ENCODE assay signal across 8 mouse cellular contexts in genomic region chr4:118437829-118438253, GRCm38 (mm10). TPM values are rescaled to one million over a fixed set of nuclear protein-coding genes. Genes with fewer than 3 reads are reported as not detected.
A peak's percentile ranks its signal among the peaks of the same experiment; 100 is the strongest.
DNase-seq lines count a peak whose midpoint lies in the region; ATAC-seq lines count a peak whose summit lies in the region.

No protein-coding gene starts in this region.

- peaks cover 36% of the 10 kb centered on the region for H3K4me1 ChIP-seq in hindbrain, embryonic 12.5 days
- peaks cover 38% of the 10 kb centered on the region for H3K4me1 ChIP-seq in liver, embryonic 16.5 days (ENCODE audit: control insufficient read depth, low read depth, low read length)

- peaks cover 14% of the 10 kb centered on the region for H3K36me3 ChIP-seq in hindbrain, embryonic 12.5 days
- H3K36me3 ChIP-seq in liver, embryonic 16.5 days (ENCODE audit: control insufficient read depth, insufficient read depth), result peaks cover 28% of the 10 kb centered on the region

- peak overlapping the region; percentile 99 for H3K4me2 ChIP-seq in hindbrain, embryonic 12.5 days (replicated peaks)
- H3K4me2 ChIP-seq in liver, embryonic 16.5 days (ENCODE audit: low read depth, low read length), result peak overlapping the region; percentile 89

- peak; percentile 53 for ATAC-seq in erythroblast, adult 5-6 weeks (replicated peaks; ENCODE audit: low FRiP score, poor library complexity, severe bottlenecking)
- ATAC-seq in hindbrain, embryonic 12.5 days (ENCODE audit: low FRiP score), result peak; percentile 47
- ATAC-seq in liver, embryonic 16.5 days (ENCODE audit: low read depth), result no peak

- H3K4me3 ChIP-seq in hindbrain, embryonic 12.5 days, result peak overlapping the region; percentile 71
- H3K4me3 ChIP-seq in liver, embryonic 16.5 days (ENCODE audit: low read depth, low read length), result peak overlapping the region; percentile 90

- DNase-seq in layer of hippocampus, postnatal 10 days (ENCODE audit: low spot score in 2 of 2), result peak; percentile 33 to 36
- DNase-seq in layer of hippocampus, postnatal 25 days (ENCODE audit: extremely low spot score in 1 of 2, low spot score in 1 of 2), result no peak
- peak; percentile 62 for DNase-seq in retina, postnatal 1 day
- no peak for DNase-seq in left cerebral cortex, adult 8-10 months (ENCODE audit: low spot score in 2 of 2)
- no peak for DNase-seq in gastrocnemius, adult 8-10 months (ENCODE audit: low spot score in 2 of 2)

- 9% methylated on average over 12 of the region's 12 CpGs for WGBS in hindbrain, embryonic 12.5 days
- 9% methylated on average over 12 of the region's 12 CpGs for WGBS in liver, embryonic 16.5 days (ENCODE audit: insufficient replicate concordance)

- peak overlapping the region; percentile 65 for H3K9ac ChIP-seq in hindbrain, embryonic 12.5 days
- peak overlapping the region; percentile 91 for H3K9ac ChIP-seq in liver, embryonic 16.5 days (ENCODE audit: low read depth, low read length)

- no peaks in the 10 kb centered on the region for H3K27me3 ChIP-seq in hindbrain, embryonic 12.5 days
- no peaks in the 10 kb centered on the region for H3K27me3 ChIP-seq in liver, embryonic 16.5 days (ENCODE audit: control insufficient read depth, insufficient read depth, low read depth, low read length)

- H3K9me3 ChIP-seq in hindbrain, embryonic 12.5 days (replicated peaks), result no peaks in the 10 kb centered on the region
- no peaks in the 10 kb centered on the region for H3K9me3 ChIP-seq in liver, embryonic 16.5 days (replicated peaks; ENCODE audit: control insufficient read depth, low read length)

- peak overlapping the region; percentile 88 for H3K27ac ChIP-seq in hindbrain, embryonic 12.5 days
- H3K27ac ChIP-seq in liver, embryonic 16.5 days (ENCODE audit: low read length), result peak overlapping the region; percentile 91

RNA-seq across cellular contexts. Expression of gene Cdc20, which starts 0.7 kb away (rescaled TPM):
- total RNA-seq in layer of hippocampus, postnatal 10 days (2021), result 1 to 10 TPM; 5.0 to 6.3 TPM
- total RNA-seq in layer of hippocampus, postnatal 25 days (2021), result 1 to 10 TPM; 1.1 to 1.5 TPM
- 25.1 and 32.5 TPM in 2 replicates for total RNA-seq in erythroblast, adult 5-6 weeks (2015; ENCODE audit: low replicate concordance)
- 30.8 and 46.6 TPM in 2 replicates for total RNA-seq in erythroblast, adult 5-6 weeks (2017; ENCODE audit: low replicate concordance)
- polyA plus RNA-seq in hindbrain, embryonic 12.5 days (2016; fragmentation: Nextera tagmentation; extraction: Ambion mirVana), result 151 and 168 TPM in 2 replicates
- polyA plus RNA-seq in liver, embryonic 16.5 days (2015; fragmentation: Nextera tagmentation; extraction: Ambion mirVana), result 149 and 164 TPM in 2 replicates
- 1 to 10 TPM in 3 of 4 experiments, under 1 TPM in 1; 0.82 to 2.2 (median 1.1) TPM for total RNA-seq in left cerebral cortex, adult 8-10 months (2022)
- under 1 TPM in 1 of 4 experiments, not detected in 3; 0.20 TPM for total RNA-seq in gastrocnemius, adult 8-10 months (2022)

RNA-seq across cellular contexts. Expression of gene Elovl1, which starts 9.9 kb away (rescaled TPM):
- 10 to 100 TPM; 16.4 to 17.7 TPM for total RNA-seq in layer of hippocampus, postnatal 10 days (2021)
- total RNA-seq in layer of hippocampus, postnatal 25 days (2021), result 10 to 100 TPM; 29.5 to 30.3 TPM
- 15.2 and 35.9 TPM in 2 replicates for total RNA-seq in erythroblast, adult 5-6 weeks (2015; ENCODE audit: low replicate concordance)
- total RNA-seq in erythroblast, adult 5-6 weeks (2017; ENCODE audit: low replicate concordance), result 21.7 and 22.0 TPM in 2 replicates
- polyA plus RNA-seq in hindbrain, embryonic 12.5 days (2016; fragmentation: Nextera tagmentation; extraction: Ambion mirVana), result 38.6 and 41.7 TPM in 2 replicates
- polyA plus RNA-seq in liver, embryonic 16.5 days (2015; fragmentation: Nextera tagmentation; extraction: Ambion mirVana), result 79.5 and 85.1 TPM in 2 replicates
- total RNA-seq in left cerebral cortex, adult 8-10 months (2022), result 10 to 100 TPM; 16.2 to 26.7 (median 21.1) TPM
- 1 to 10 TPM; 2.9 to 5.7 (median 4.3) TPM for total RNA-seq in gastrocnemius, adult 8-10 months (2022)

RNA-seq across cellular contexts. Expression of gene Mpl, which starts 19.5 kb away (rescaled TPM):
- total RNA-seq in layer of hippocampus, postnatal 10 days (2021), result under 1 TPM in 1 of 2 experiments, not detected in 1; 0.16 TPM
- total RNA-seq in layer of hippocampus, postnatal 25 days (2021), result under 1 TPM in 1 of 2 experiments, not detected in 1; 0.34 TPM
- total RNA-seq in erythroblast, adult 5-6 weeks (2015; ENCODE audit: low replicate concordance), result 3.6 TPM in 1 of 2 replicates, not detected in the other
- total RNA-seq in erythroblast, adult 5-6 weeks (2017; ENCODE audit: low replicate concordance), result 1.1 TPM in 1 of 2 replicates, not detected in the other
- polyA plus RNA-seq in hindbrain, embryonic 12.5 days (2016; fragmentation: Nextera tagmentation; extraction: Ambion mirVana), result 0.53 and 0.56 TPM in 2 replicates
- 6.1 and 7.3 TPM in 2 replicates for polyA plus RNA-seq in liver, embryonic 16.5 days (2015; fragmentation: Nextera tagmentation; extraction: Ambion mirVana)
- under 1 TPM; 0.40 to 0.82 (median 0.59) TPM for total RNA-seq in left cerebral cortex, adult 8-10 months (2022)
- not detected for total RNA-seq in gastrocnemius, adult 8-10 months (2022)

RNA-seq across cellular contexts. Expression of gene Med8, which starts 28.7 kb away (rescaled TPM):
- 10 to 100 TPM; 75.8 to 80.1 TPM for total RNA-seq in layer of hippocampus, postnatal 10 days (2021)
- 10 to 100 TPM; 58.8 to 63.2 TPM for total RNA-seq in layer of hippocampus, postnatal 25 days (2021)
- total RNA-seq in erythroblast, adult 5-6 weeks (2015; ENCODE audit: low replicate concordance), result 30.0 and 32.2 TPM in 2 replicates
- total RNA-seq in erythroblast, adult 5-6 weeks (2017; ENCODE audit: low replicate concordance), result 37.6 and 66.2 TPM in 2 replicates
- polyA plus RNA-seq in hindbrain, embryonic 12.5 days (2016; fragmentation: Nextera tagmentation; extraction: Ambion mirVana), result 125 and 131 TPM in 2 replicates
- polyA plus RNA-seq in liver, embryonic 16.5 days (2015; fragmentation: Nextera tagmentation; extraction: Ambion mirVana), result 60.9 and 64.3 TPM in 2 replicates
- total RNA-seq in left cerebral cortex, adult 8-10 months (2022), result 10 to 100 TPM; 47.8 to 56.5 (median 56.1) TPM
- 10 to 100 TPM; 34.8 to 41.7 (median 38.3) TPM for total RNA-seq in gastrocnemius, adult 8-10 months (2022)

RNA-seq across cellular contexts. Expression of gene Szt2, which starts 28.8 kb away (rescaled TPM):
- 10 to 100 TPM; 33.5 to 42.2 TPM for total RNA-seq in layer of hippocampus, postnatal 10 days (2021)
- total RNA-seq in layer of hippocampus, postnatal 25 days (2021), result 10 to 100 TPM; 31.3 to 41.2 TPM
- total RNA-seq in erythroblast, adult 5-6 weeks (2015; ENCODE audit: low replicate concordance), result 13.3 and 14.2 TPM in 2 replicates
- total RNA-seq in erythroblast, adult 5-6 weeks (2017; ENCODE audit: low replicate concordance), result 14.1 and 21.6 TPM in 2 replicates
- polyA plus RNA-seq in hindbrain, embryonic 12.5 days (2016; fragmentation: Nextera tagmentation; extraction: Ambion mirVana), result 11.5 and 13.6 TPM in 2 replicates
- 2.1 and 3.1 TPM in 2 replicates for polyA plus RNA-seq in liver, embryonic 16.5 days (2015; fragmentation: Nextera tagmentation; extraction: Ambion mirVana)
- total RNA-seq in left cerebral cortex, adult 8-10 months (2022), result 10 to 100 TPM; 32.2 to 40.1 (median 37.6) TPM
- total RNA-seq in gastrocnemius, adult 8-10 months (2022), result 1 to 10 TPM; 4.8 to 6.8 (median 5.5) TPM

Comparison
In these comparisons a context has a peak if more than half of its experiments do, and no peak if none do; other contexts are left out.
1. DNase-seq: peak in layer of hippocampus, postnatal 10 days (2 of 2) and retina, postnatal 1 day (single experiment); none in layer of hippocampus, postnatal 25 days (0 of 2), left cerebral cortex, adult 8-10 months (0 of 2) and gastrocnemius, adult 8-10 months (0 of 2).